Mouse (Mus musculus) kidney, adult 2 months (tissue): Measurements from ENCODE around the gene Dscam. TPM values are rescaled to one million over a fixed set of nuclear protein-coding genes. Genes with fewer than 3 reads are reported as not detected.

ENCODE experiments used
- DNase-seq: peaks from one replicate; pipeline ENCODE4 v3.0.0; 2021
- H3K27ac ChIP-seq: fragments of 200-500 bp; 2 replicates; pipeline ENCODE4 v1.5.1; 2012; ENCODE audit warnings: low read depth, low read length, control low read depth, inconsistent platforms; ENCODE audit not compliant: insufficient read depth
- H3K27me3 ChIP-seq: fragments of 200-500 bp; replicated peaks from 2 replicates; pipeline ENCODE4 v1.6.1; 2012; ENCODE audit warnings: mild to moderate bottlenecking, moderate library complexity, low read length, inconsistent platforms; ENCODE audit not compliant: control insufficient read depth, insufficient read depth
- H3K36me3 ChIP-seq: fragments of 200-500 bp; 2 replicates; pipeline ENCODE4 v1.6.1; 2012; ENCODE audit warnings: mild to moderate bottlenecking, moderate library complexity, low read length, inconsistent platforms; ENCODE audit not compliant: control insufficient read depth, insufficient read depth
- H3K4me1 ChIP-seq: fragments of 200-500 bp; 2 replicates; pipeline ENCODE4 v1.6.1; 2011; ENCODE audit warnings: low read length; ENCODE audit not compliant: control insufficient read depth, insufficient read depth
- H3K4me3 ChIP-seq: fragments of 200-500 bp; 2 replicates; pipeline ENCODE4 v1.5.1; 2011; ENCODE audit warnings: mild to moderate bottlenecking, low read depth, low read length, control low read depth; ENCODE audit not compliant: insufficient read depth
- CTCF ChIP-seq: fragments of 200-500 bp; conservative IDR thresholded peaks from 2 replicates; pipeline ENCODE4 v1.5.1; 2011; ENCODE audit warnings: low read depth, mild to moderate bottlenecking, control low read depth, low read length, moderate library complexity, mixed read lengths; ENCODE audit not compliant: insufficient read depth, insufficient read length
- POLR2A ChIP-seq: fragments of 200-500 bp; IDR thresholded peaks from one replicate; pipeline ENCODE4 v1.6.1; 2011; ENCODE audit warnings: low read depth, low read length, control low read depth
- WGBS: fragments of 180-500 bp; shearing (Covaris S2); methylation state at CpG from one replicate; pipeline ENCODE4 v1.1.7; 2018; 5-methylcytosine and 5-hydroxymethylcytosine counted together
- polyA plus RNA-seq: library from polyadenylated mRNA; depleted of rRNA; stranded (reverse); fragments of >200 nt; gene quantifications from 2 replicates; pipeline ENCODE4 v1.2.3, GENCODE M21; 2012

Dscam gene
- polyA plus RNA-seq, 1 experiment: 0.06 TPM

DNA sequence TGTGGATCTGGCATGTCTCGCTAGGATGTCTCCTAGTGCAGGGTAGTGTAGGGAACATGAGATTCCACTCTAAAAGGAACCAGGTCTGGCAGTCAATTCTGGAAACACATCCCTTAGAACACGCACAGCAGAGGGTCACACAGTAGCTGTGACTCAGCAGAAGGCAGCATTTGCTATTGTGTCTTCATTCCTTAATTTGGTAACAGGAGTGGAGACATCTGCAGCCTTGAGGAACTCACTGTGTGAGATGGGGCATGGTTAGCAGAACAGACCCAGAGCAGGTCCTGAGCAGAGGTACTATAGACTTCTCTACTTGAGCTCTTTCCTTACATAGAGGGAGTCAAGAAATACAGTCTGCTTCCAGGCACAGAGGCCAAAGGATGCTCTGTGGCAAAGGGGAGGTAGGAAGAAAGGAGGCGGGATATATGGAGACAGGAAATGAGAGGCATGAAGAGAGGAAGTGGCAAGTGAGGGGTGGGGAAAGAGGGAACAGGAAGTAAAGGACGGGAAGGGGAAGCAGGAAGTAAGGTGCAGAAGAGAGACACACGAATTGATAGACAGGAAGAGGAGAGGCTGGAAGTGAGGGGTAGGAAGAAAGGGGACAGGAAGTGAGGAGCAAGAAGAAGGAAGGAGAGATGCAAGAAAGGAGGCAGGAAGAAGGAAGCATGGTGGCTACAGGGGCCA is 488.1 kb downstream of the Dscam start:
- no peak overlapping the region for H3K4me3 ChIP-seq
- 63% methylated on average over 5 of the region's 5 CpGs for WGBS
- H3K27ac ChIP-seq: no peak overlapping the region
- no peak for TF ChIP-seq POLR2A
- TF ChIP-seq CTCF: no peak
- no peaks in the 10 kb centered on the region for H3K4me1 ChIP-seq
- DNase-seq: no peak
- H3K27me3 ChIP-seq: no peaks in the 10 kb centered on the region
- no peaks in the 10 kb centered on the region for H3K36me3 ChIP-seq

DNA sequence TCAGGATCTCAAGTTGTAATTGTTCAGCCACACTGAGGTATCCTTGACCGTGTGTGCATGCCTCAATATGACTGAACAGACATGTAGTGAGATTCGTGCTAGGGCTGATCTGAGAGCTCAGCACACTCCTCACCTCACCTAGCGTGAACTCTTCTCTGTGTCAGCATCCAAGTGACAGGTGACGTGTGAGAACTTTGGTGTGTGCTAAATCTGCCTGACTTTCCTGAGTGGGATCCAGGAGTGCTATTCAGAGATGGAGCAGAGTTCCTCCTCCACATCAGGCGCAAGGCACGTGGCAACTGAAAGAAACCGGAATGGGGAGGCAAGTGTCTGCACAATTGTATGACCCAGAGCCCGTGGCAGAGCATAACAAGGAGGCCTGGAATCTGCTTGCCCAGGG is 490.6 kb downstream of the Dscam start:
- H3K27ac ChIP-seq: no peak overlapping the region
- no peaks in the 10 kb centered on the region for H3K4me1 ChIP-seq
- no peak for DNase-seq
- 81% methylated on average over 8 of the region's 8 CpGs for WGBS
- no peak overlapping the region for H3K4me3 ChIP-seq
- H3K36me3 ChIP-seq: no peaks in the 10 kb centered on the region
- H3K27me3 ChIP-seq: no peaks in the 10 kb centered on the region
- TF ChIP-seq POLR2A: no peak
- no peak for TF ChIP-seq CTCF

DNA sequence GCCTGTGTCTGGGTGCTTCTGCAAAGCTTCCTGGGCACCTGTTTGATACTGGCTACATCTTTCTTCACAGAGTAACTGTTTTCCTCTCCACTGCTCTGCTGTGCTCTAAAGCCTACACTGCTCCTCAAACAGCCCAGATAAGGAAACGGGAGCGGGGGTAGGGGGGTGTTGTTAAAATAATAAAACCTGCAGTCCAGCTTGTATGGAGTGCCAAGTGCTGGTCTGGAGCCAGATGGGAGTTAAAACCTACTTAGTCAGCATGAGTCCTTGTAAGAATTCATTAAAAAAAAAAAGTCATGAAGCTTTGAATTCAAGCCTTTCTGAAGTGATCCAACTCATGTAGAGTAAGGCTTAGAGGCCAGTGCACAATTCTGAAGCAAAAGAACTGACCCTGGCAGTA is 493.1 kb downstream of the Dscam start:
- 32% methylated on average over 2 of the region's 2 CpGs for WGBS

DNA sequence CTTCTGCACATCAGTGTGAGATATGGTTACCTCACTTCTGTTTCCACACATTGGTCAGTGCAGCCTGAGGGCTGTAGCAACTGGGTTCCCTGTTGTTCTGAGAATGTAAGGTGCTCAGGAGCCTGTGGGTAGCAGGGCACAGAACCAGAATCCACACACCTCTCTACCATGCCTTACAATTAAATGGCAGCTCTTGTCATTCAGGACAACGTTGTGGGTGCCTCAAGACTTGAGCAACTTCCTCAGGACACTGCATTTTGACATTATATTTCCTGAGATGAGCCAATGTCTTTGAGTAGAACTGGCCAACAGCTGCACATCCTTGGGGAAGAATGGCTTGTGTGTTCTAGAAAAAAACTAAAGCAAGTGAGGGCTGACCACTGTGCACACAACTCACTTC is 493.9 kb downstream of the Dscam start:
- TF ChIP-seq CTCF (no peak), POLR2A (no peak)

More for the DNA sequence above, 493.1 kb downstream of the Dscam start:
- no peak overlapping the region for H3K4me3 ChIP-seq
- TF ChIP-seq CTCF (no peak), POLR2A (no peak)
- no peaks in the 10 kb centered on the region for H3K27me3 ChIP-seq
- no peaks in the 10 kb centered on the region for H3K4me1 ChIP-seq
- H3K27ac ChIP-seq: no peak overlapping the region
- no peak for DNase-seq
- H3K36me3 ChIP-seq: no peaks in the 10 kb centered on the region

DNA sequence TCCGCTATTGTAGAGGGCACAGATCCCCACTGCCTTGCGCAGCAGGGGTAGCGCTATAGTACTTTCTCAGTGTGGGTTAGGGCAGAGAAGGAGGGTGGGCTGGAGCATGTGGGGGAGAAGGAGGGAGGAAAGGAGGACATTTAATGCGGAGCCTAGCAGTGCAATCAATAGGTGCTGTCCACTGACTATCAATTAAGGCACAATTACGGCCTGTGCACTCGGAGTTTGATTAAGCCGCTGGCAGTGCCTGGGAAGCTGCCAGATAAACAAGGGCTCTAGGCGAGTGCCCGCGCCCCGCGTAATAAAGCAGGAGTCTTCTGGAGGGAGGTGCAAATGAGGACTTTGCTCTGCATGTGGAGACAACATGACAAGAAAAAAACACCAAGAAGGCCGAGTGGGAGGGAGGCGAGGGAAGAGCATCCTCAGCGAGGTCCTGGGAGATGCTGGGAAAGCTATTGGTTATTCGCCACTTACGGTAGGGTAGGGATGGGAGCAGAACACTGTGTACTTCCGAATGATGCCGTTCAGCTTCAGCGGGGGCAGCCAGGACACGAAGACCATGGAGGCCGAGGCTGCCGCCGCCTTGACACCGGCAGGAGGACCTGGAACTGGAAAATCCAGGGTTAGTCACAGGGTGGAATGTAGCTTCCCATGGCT is 497.2 kb downstream of the Dscam start:
- no peak overlapping the region for H3K27ac ChIP-seq
- H3K36me3 ChIP-seq: no peaks in the 10 kb centered on the region
- no peaks in the 10 kb centered on the region for H3K4me1 ChIP-seq
- H3K4me3 ChIP-seq: no peak overlapping the region
- 52% methylated on average over 25 of the region's 25 CpGs for WGBS
- no peak for TF ChIP-seq POLR2A
- no peak for TF ChIP-seq CTCF
- DNase-seq: no peak
- H3K27me3 ChIP-seq: no peaks in the 10 kb centered on the region

More for the DNA sequence above, 493.9 kb downstream of the Dscam start:
- H3K27me3 ChIP-seq: no peaks in the 10 kb centered on the region
- no peak overlapping the region for H3K4me3 ChIP-seq
- WGBS: 62% methylated on average over 1 of the region's 1 CpGs
- H3K4me1 ChIP-seq: no peaks in the 10 kb centered on the region
- H3K36me3 ChIP-seq: no peaks in the 10 kb centered on the region
- DNase-seq: no peak
- no peak overlapping the region for H3K27ac ChIP-seq

DNA sequence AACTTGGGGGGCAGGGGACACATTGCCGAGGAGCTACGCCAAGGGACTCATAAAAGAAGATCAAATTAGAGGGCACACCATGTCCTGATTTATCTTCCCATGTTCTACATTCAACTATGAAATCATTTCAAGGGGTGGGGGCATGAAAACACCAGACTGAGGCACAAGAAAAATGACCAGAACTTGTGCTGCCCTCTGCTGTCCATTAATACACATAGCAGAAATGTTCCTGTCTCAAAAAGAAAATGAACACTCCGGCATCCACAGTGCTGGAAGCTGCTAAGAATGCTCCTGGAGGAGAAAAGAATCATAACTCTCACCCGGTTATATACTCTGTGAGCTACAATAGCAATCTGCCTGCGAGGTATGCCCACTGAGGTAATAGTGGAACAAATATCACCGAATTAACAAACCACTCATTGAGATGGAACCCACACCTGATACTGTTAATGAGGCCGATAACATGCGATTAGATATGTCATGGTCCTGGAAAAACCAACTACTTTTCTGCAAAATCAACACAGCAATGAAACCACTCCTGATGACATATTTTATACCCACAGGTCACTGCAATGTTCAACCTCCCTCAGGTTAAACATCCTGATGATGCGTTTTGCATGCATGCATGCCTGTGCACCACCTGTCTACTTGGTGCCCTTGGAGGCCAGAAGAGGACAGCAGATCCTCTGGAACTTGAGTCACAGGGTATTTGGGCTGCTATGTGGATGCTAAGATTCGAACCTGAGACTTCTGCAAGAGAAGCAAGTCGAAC is 498.8 kb downstream of the Dscam start:
- Histone ChIP-seq H3K4me1 (no peaks in the 10 kb centered on the region), H3K36me3 (no peaks in the 10 kb centered on the region), H3K27ac (no peak overlapping the region), H3K27me3 (no peaks in the 10 kb centered on the region), H3K4me3 (no peak overlapping the region)
- TF ChIP-seq POLR2A: no peak
- peak; percentile 38 for TF ChIP-seq CTCF
- DNase-seq: peak; percentile 21
- 54% methylated on average over 11 of the region's 11 CpGs for WGBS

DNA sequence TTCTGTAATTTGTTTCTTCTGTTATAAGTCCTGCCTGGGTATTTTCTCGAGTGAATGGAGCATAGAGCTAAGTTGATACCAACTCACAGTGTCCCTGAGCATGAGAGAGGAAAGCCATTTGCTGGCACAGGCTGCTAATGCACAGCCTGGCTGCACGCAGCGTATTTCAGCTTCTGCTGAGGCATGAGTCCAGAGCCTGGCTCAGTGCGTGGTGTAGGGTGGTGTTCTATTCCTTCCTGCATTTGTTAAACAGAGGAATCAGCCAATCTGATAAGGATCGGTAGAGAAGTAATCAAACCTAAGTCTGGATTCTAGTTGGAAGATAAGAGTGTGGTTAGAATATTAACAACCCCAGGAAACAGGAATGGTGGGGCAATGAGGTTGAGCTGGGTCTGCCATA is 500.8 kb downstream of the Dscam start:
- Histone ChIP-seq H3K4me3 (no peak overlapping the region), H3K36me3 (no peaks in the 10 kb centered on the region), H3K27me3 (no peaks in the 10 kb centered on the region; the same call in 1 of the 2 replicates), H3K27ac (no peak overlapping the region), H3K4me1 (no peaks in the 10 kb centered on the region)
- 67% methylated on average over 5 of the region's 5 CpGs for WGBS
- DNase-seq: no peak
- TF ChIP-seq CTCF (no peak), POLR2A (no peak)
